Mouse (Mus musculus) lung, postnatal 25 days (tissue): ENCODE measurements around the gene Mtmr2.
"Not testable (repeated sequence)": the region's sequence is repeated elsewhere in the genome, so short reads cannot be mapped to it uniquely, and the experiment has no call there.

Experiments
- DNase-seq: peaks from one replicate; pipeline ENCODE4 v3.0.0; 2022; ENCODE audit warnings: low spot score

The Mtmr2 gene

GRCm38 (mm10) chr9:13748404-13748797 is at the start of gene Mtmr2:
Gene Mtmr2 (plus strand): TSS chr9:13748410.
- DNase-seq: no peak

GRCm38 (mm10) chr9:13699061-13699780 is 49.0 kb upstream of the Mtmr2 start:
- no peak for DNase-seq

- no peak for DNase-seq
These were observed 48.5 kb upstream of the Mtmr2 start for GRCm38 (mm10) chr9:13699781-13700116.

GRCm38 (mm10) chr9:13701773-13702172 is 46.4 kb upstream of the Mtmr2 start:
- DNase-seq: no peak

GRCm38 (mm10) chr9:13703100-13703499 is 45.1 kb upstream of the Mtmr2 start:
- DNase-seq: no peak

GRCm38 (mm10) chr9:13704917-13705316 is 43.3 kb upstream of the Mtmr2 start:
- DNase-seq: no peak

- DNase-seq: no peak
These were observed 41.1 kb upstream of the Mtmr2 start for GRCm38 (mm10) chr9:13707066-13707555.

GRCm38 (mm10) chr9:13709436-13709835 is 38.8 kb upstream of the Mtmr2 start:
- DNase-seq: no peak

- not testable (repeated sequence) for DNase-seq
These were observed 32.3 kb upstream of the Mtmr2 start for GRCm38 (mm10) chr9:13715891-13716290.

- DNase-seq: peak; percentile 84
These were observed 31.7 kb upstream of the Mtmr2 start for GRCm38 (mm10) chr9:13716316-13717099.

GRCm38 (mm10) chr9:13748798-13749674 is 826 bp downstream of the Mtmr2 start:
- peak; percentile 95 for DNase-seq

- DNase-seq: no peak
These were observed 1.4 kb downstream of the Mtmr2 start for GRCm38 (mm10) chr9:13749675-13749998.

- peak; percentile 75 for DNase-seq
These were observed 4.3 kb downstream of the Mtmr2 start for GRCm38 (mm10) chr9:13752543-13752942.

GRCm38 (mm10) chr9:13760430-13760829 is 12.2 kb downstream of the Mtmr2 start:
- DNase-seq: no peak

GRCm38 (mm10) chr9:13765624-13766023 is 17.4 kb downstream of the Mtmr2 start:
- no peak for DNase-seq

GRCm38 (mm10) chr9:13766570-13766969 is 18.4 kb downstream of the Mtmr2 start:
- DNase-seq: no peak

- no peak for DNase-seq
These were observed 26.5 kb downstream of the Mtmr2 start for GRCm38 (mm10) chr9:13774732-13775131.

- no peak for DNase-seq
These were observed 33.8 kb downstream of the Mtmr2 start for GRCm38 (mm10) chr9:13781985-13782384.

- not testable (repeated sequence) for DNase-seq
These were observed 42.7 kb downstream of the Mtmr2 start for GRCm38 (mm10) chr9:13790864-13791263.

GRCm38 (mm10) chr9:13794302-13794701 is 46.1 kb downstream of the Mtmr2 start:
- no peak for DNase-seq

GRCm38 (mm10) chr9:13794756-13795155 is 46.5 kb downstream of the Mtmr2 start:
- DNase-seq: no peak

GRCm38 (mm10) chr9:13804480-13804879 is 56.3 kb downstream of the Mtmr2 start:
- DNase-seq: no peak
